Mouse (Mus musculus) heart, postnatal 0 days (tissue): ENCODE results near the gene Btbd3. TPM values are rescaled to one million over a fixed set of nuclear protein-coding genes. Genes with fewer than 3 reads are reported as not detected.

Source experiments
- ATAC-seq: fragments of 200-750 bp; cut with Nextera tagmentation; 2 replicates; pipeline ENCODE4 v1.8.0; 2017; ENCODE audit warnings: low read depth, moderate number of reproducible peaks, moderate library complexity; ENCODE audit not compliant: insufficient read depth
- DNase-seq: peaks from one replicate; pipeline ENCODE4 v3.0.0-alpha.2; 2016; ENCODE audit warnings: low spot score
- H3K27ac ChIP-seq: fragments of 300-500 bp; sonication (generic); 2 replicates; pipeline ENCODE4 v1.5.1; 2014; ENCODE audit warnings: low read depth, mild to moderate bottlenecking
- H3K27me3 ChIP-seq: fragments of 300-500 bp; sonication (generic); 2 replicates; pipeline ENCODE4 v1.6.1; 2014; ENCODE audit warnings: low read length, mixed read lengths; ENCODE audit not compliant: control insufficient read depth, insufficient read depth
- H3K36me3 ChIP-seq: fragments of 300-500 bp; sonication (generic); replicated peaks from 2 replicates; pipeline ENCODE4 v1.6.1; 2014; ENCODE audit warnings: low read length, mixed read lengths; ENCODE audit not compliant: control insufficient read depth, insufficient read depth
- H3K4me1 ChIP-seq: fragments of 300-500 bp; sonication (generic); 2 replicates; pipeline ENCODE4 v1.6.1; 2014; ENCODE audit warnings: antibody characterized with exemption; ENCODE audit not compliant: control insufficient read depth, insufficient read depth
- H3K4me2 ChIP-seq: fragments of 300-500 bp; sonication (generic); 2 replicates; pipeline ENCODE4 v1.6.1; 2014; ENCODE audit warnings: low read depth, mild to moderate bottlenecking, low read length, moderate library complexity
- H3K4me3 ChIP-seq: fragments of 300-500 bp; sonication (generic); 2 replicates; pipeline ENCODE4 v1.5.1; 2014; ENCODE audit warnings: low read depth, low read length
- H3K9ac ChIP-seq: fragments of 300-500 bp; sonication (generic); replicated peaks from 2 replicates; pipeline ENCODE4 v1.6.1; 2014; ENCODE audit warnings: low read depth, low read length, mixed read lengths
- H3K9me3 ChIP-seq: fragments of 300-500 bp; sonication (generic); replicated peaks from 2 replicates; pipeline ENCODE4 v1.6.1; 2016; ENCODE audit warnings: low read length; ENCODE audit not compliant: control insufficient read depth
- CTCF ChIP-seq: IDR thresholded peaks from 2 replicates; pipeline ENCODE4 v1.5.1; 2016; ENCODE audit warnings: antibody characterized with exemption, control low read depth, low read depth
- EP300 ChIP-seq: IDR thresholded peaks from 2 replicates; pipeline ENCODE4 v1.6.1; 2016; ENCODE audit warnings: antibody characterized with exemption, low read depth
- WGBS: fragments of 180-500 bp; shearing (Covaris S2); extraction: QIAGEN DNeasy Blood & Tissue Kit; methylation state at CpG from one replicate; pipeline ENCODE4 v1.1.7; 2014; 5-methylcytosine and 5-hydroxymethylcytosine counted together
- polyA plus RNA-seq: library from polyadenylated mRNA; unstranded; fragments of >200 nt; fragmentation: Nextera tagmentation; extraction: Ambion mirVana; gene quantifications from 2 replicates; pipeline ENCODE4 v1.2.1, GENCODE M21; 2015
- total RNA-seq: library from RNA; depleted of rRNA; stranded (reverse); fragments of >200 nt; gene quantifications from 2 replicates; pipeline ENCODE4 v1.2.3, GENCODE M21; 2014; ENCODE audit warnings: low replicate concordance

The Btbd3 gene
- total and polyA plus RNA-seq, 2 experiments from 2014 or later = 8.5 to 18.7 TPM

GRCm38 (mm10) chr2:138262885-138263284, 6.5 kb downstream of the Btbd3 start:
- Histone ChIP-seq H3K9ac (no peak overlapping the region), H3K4me2 (no peak overlapping the region), H3K36me3 (no peaks in the 10 kb centered on the region), H3K27ac (no peak overlapping the region), H3K9me3 (no peaks in the 10 kb centered on the region), H3K4me3 (no peak overlapping the region), H3K4me1 (peaks cover 35% of the 10 kb centered on the region), H3K27me3 (no peaks in the 10 kb centered on the region)
- no peak for DNase-seq
- 58% methylated on average over 11 of the region's 11 CpGs for WGBS
- no peak for TF ChIP-seq CTCF
- TF ChIP-seq EP300 = no peak
- no peak; the same call in 1 of the 2 replicates for ATAC-seq

GRCm38 (mm10) chr2:138265356-138266005, 9.1 kb downstream of the Btbd3 start:
- TF ChIP-seq CTCF (no peak), EP300 (no peak)

GRCm38 (mm10) chr2:138266679-138267078, 10.3 kb downstream of the Btbd3 start:
- no peaks in the 10 kb centered on the region for H3K36me3 ChIP-seq
- no peak overlapping the region for H3K4me2 ChIP-seq
- TF ChIP-seq CTCF = no peak
- TF ChIP-seq EP300 = no peak
- no peak overlapping the region for H3K9ac ChIP-seq
- H3K27me3 ChIP-seq = no peaks in the 10 kb centered on the region
- peaks cover 36% of the 10 kb centered on the region for H3K4me1 ChIP-seq
- H3K27ac ChIP-seq = no peak overlapping the region
- no peak for DNase-seq
- no peaks in the 10 kb centered on the region for H3K9me3 ChIP-seq
- no peak overlapping the region for H3K4me3 ChIP-seq
- ATAC-seq = no peak
- WGBS = 72% methylated on average over 5 of the region's 5 CpGs

More at GRCm38 (mm10) chr2:138265356-138266005, 9.1 kb downstream of the Btbd3 start:
- Histone ChIP-seq H3K4me1 (peaks cover 36% of the 10 kb centered on the region), H3K4me2 (peak overlapping the region; percentile 36), H3K27me3 (no peaks in the 10 kb centered on the region), H3K9me3 (no peaks in the 10 kb centered on the region), H3K4me3 (no peak overlapping the region), H3K36me3 (no peaks in the 10 kb centered on the region), H3K27ac (peak overlapping the region; percentile 76), H3K9ac (no peak overlapping the region)
- 24% methylated on average over 13 of the region's 13 CpGs for WGBS
- DNase-seq (peak; percentile 27), ATAC-seq (0 out of 2 replicates have a peak, but pooled peaks have one; percentile 33)

- Histone ChIP-seq H3K9me3 (no peaks in the 10 kb centered on the region), H3K36me3 (no peaks in the 10 kb centered on the region), H3K9ac (no peak overlapping the region), H3K4me1 (peaks cover 33% of the 10 kb centered on the region), H3K4me3 (no peak overlapping the region), H3K27me3 (no peaks in the 10 kb centered on the region), H3K27ac (no peak overlapping the region), H3K4me2 (no peak overlapping the region)
- TF ChIP-seq CTCF (no peak), EP300 (no peak)
- WGBS = 48% methylated on average over 4 of the region's 4 CpGs
- ATAC-seq (no peak), DNase-seq (no peak)
Observed at GRCm38 (mm10) chr2:138267852-138268513, 11.6 kb downstream of the Btbd3 start.

- Histone ChIP-seq H3K4me3 (no peak overlapping the region), H3K4me1 (peaks cover 45% of the 10 kb centered on the region), H3K4me2 (no peak overlapping the region), H3K36me3 (no peaks in the 10 kb centered on the region), H3K27ac (no peak overlapping the region), H3K9ac (no peak overlapping the region), H3K27me3 (no peaks in the 10 kb centered on the region), H3K9me3 (no peaks in the 10 kb centered on the region)
- TF ChIP-seq CTCF (no peak), EP300 (no peak)
- DNase-seq = no peak
- no peak for ATAC-seq
Observed at GRCm38 (mm10) chr2:138269330-138269729, 13.0 kb downstream of the Btbd3 start.
